Mouse (Mus musculus) left cerebral cortex, adult 11 months (tissue): ENCODE data around the gene Slc16a4.

Experiments
- DNase-seq: peaks from one replicate; pipeline ENCODE4 v3.0.0; 2022; ENCODE audit warnings: low spot score

Slc16a4 gene

DNA sequence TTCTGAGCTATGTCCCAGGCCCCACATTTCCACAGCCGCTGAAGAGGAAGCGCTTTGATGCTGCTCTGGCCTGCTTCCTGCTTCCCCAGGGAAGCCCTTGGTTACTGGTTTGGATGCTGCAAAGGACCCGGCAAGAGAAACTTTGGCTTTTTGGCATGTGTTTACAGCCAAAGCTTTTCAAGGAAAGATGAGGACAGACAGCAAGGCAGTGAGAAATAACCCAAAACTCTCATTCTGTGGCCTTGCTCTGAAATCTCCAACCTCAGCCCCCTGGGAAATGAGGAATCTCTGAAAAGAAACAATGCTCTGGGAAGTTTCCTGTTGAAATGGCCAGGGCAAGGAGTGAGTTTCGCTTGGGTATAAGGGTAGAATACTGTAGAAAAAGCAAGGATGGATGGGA, 69.3 kb downstream of the Slc16a4 start:
- no peak for DNase-seq
